Mouse (Mus musculus) spleen, postnatal 0 days (tissue): Measurements from ENCODE around the gene Olfr994. TPM values are rescaled to one million over a fixed set of nuclear protein-coding genes. Genes with fewer than 3 reads are reported as not detected.

Experiments used
- polyA plus RNA-seq: library from polyadenylated mRNA; unstranded; fragments of >200 nt; fragmentation: Nextera tagmentation; extraction: Ambion mirVana; gene quantifications from 2 replicates; pipeline ENCODE4 v1.2.1, GENCODE M21; 2015

Olfr994 gene
- not detected in 2 replicates for polyA plus RNA-seq

DNA sequence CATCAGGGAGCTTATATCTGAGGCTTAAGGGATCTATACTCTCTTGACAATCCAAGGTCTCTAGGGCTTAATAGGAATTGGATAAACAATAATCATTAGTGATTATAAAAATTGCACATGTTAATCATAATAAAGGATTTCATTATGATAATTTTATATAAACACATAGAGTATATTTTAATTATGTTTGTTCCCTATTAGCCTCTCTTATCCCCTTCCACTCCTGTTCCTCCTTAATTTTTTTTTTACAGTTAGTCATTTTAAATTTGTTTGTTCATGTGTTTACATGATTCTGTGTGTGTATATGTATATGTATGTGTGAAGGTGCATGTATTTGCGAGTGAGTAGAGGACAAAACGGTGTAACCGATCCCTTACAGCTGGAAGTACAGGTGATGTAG, at the start of gene Olfr994:
Gene Olfr994, minus strand, starts transcription at position 101 of the 400 bp plus-strand sequence.

DNA sequence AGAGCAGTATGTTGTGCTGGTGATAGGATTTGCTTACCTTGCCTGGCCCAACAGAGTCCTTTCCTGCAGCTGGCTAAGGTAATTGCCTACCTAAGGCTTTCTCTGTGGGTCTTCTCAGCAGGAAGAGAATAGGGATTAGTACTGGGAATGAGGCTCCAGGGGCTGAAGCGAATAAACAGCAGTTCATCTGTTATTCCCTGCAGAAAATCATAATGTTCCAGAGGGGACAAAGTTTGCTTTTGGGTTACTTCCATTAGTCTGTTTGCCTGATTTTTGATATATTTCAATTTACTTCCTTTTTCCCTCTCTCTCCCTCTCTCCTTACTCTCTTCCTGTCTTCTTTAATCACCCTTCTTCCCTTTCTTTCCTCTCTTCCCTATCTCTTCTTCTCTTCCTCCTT, 7.3 kb upstream of the Olfr994 start, which contains the start of gene Olfr995:
Gene Olfr995, minus strand, starts transcription at position 101 of the 400 bp plus-strand sequence.

DNA sequence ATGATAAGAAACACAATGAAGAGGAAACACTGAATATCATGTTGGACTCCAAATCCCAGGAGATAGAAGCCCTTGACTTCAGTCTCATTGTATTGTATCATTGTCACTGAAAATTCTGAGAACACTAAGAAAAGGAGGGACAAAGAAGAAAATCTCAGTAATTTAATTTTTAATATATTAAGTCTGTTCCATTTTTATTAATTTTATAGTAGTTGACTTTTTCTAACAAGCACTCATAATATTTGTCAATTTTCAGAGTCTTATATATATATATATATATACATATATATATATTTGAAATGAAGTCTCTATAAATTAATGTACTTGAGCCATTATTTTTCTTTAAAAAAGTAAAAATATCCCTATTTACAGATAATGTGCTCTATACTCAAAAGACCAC, 21.5 kb downstream of the Olfr994 start, which contains the start of gene Olfr993:
Gene Olfr993, minus strand, starts transcription at position 101 of the 400 bp plus-strand sequence.

DNA sequence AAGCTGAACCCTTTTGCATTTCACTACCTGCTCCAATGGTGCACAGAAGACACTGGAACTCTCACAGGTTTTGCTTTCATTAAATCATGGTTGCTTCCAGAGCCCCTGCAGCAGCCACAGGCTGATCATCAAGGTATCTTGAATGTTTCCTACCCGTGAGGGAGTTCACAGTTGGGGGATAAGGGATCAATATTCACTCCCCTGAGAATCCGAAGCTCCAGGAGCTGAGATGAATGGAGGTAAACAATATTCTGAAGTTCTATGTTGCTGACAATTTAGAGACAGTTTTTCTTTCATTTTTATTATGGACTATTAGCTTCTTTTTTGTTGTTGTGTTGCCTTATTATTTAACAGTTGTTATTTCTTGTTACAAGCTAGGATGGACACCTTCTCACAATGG, 26.9 kb downstream of the Olfr994 start, which contains the start of gene Olfr992:
Gene Olfr992, minus strand, starts transcription at position 101 of the 400 bp plus-strand sequence.

Other genes with a start within 250 kb of the Olfr994 start
- gene Lrrc55, start 239.3 kb downstream of the Olfr994 start, polyA plus RNA-seq = 0.08 and 0.12 TPM in 2 replicates
- gene Olfr987, start 97.1 kb downstream of the Olfr994 start, polyA plus RNA-seq = not detected in 2 replicates
- gene Olfr988, start 73.2 kb downstream of the Olfr994 start, polyA plus RNA-seq = not detected in 2 replicates
- gene Olfr992, start 27.0 kb downstream of the Olfr994 start, polyA plus RNA-seq = not detected in 2 replicates
- gene Olfr993, start 21.6 kb downstream of the Olfr994 start, polyA plus RNA-seq = not detected in 2 replicates
- gene Olfr995, start 7.2 kb upstream of the Olfr994 start, polyA plus RNA-seq = not detected in 2 replicates
- 0.05 TPM in 1 of 2 replicates, not detected in the other for gene 4833423E24Rik, start 82.6 kb upstream of the Olfr994 start, polyA plus RNA-seq
- gene Olfr996, start 142.8 kb upstream of the Olfr994 start, polyA plus RNA-seq = not detected in 2 replicates
- gene Olfr998, start 152.5 kb upstream of the Olfr994 start, polyA plus RNA-seq = not detected in 2 replicates
- gene Olfr1000, start 175.5 kb upstream of the Olfr994 start, polyA plus RNA-seq = not detected in 2 replicates
- gene Olfr1002, start 214.3 kb upstream of the Olfr994 start, polyA plus RNA-seq = not detected in 2 replicates
- gene Olfr154, start 228.0 kb upstream of the Olfr994 start, polyA plus RNA-seq = not detected in 2 replicates
- gene Olfr1006, start 242.3 kb upstream of the Olfr994 start, polyA plus RNA-seq = not detected in 2 replicates